Mouse (Mus musculus) Muller cell, postnatal 12 days (primary cell): Measurements from ENCODE around the gene Prkcb.
"Not testable (repeated sequence)": the region's sequence is repeated elsewhere in the genome, so short reads cannot be mapped to it uniquely, and the experiment has no call there.

Source experiments
- DNase-seq: peaks from one replicate; pipeline ENCODE4 v3.0.0-alpha.2; 2015; ENCODE audit errors: inconsistent ontology term

Gene Prkcb

DNA sequence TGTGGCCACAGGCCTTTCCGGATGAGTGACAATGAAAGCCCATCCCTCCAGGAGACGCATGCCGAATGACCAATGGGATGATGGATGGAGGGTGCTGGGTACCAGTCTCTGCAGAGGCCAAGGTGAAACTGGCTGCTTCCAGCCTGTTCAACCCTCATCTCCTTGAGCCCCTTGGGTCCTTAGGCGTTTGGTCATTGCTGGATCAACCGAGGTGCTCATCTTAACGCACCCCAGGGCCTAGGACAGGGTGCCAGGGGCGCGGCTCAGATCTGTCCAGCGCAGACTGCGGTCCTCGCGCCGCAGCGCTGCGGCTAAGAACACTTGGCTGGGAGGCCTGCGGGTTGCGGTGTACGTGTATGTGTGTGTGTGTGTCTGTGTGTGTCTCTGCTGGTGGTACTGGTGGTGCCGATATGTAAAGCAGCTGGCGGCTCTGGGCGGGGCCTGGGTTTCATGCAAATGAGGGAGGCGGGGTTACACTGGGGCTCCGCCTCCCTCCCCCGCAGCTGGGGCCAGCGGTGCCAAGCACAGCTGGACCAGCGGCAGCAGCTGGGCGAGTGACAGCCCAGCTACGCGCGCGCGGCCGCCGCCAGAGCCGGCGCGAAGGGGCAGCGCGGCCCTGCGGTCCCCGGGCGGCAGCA, at the start of gene Prkcb:
Gene Prkcb, plus strand, starts transcription at position 147 of the 638 bp plus-strand sequence.
- DNase-seq: peak; percentile 43

DNA sequence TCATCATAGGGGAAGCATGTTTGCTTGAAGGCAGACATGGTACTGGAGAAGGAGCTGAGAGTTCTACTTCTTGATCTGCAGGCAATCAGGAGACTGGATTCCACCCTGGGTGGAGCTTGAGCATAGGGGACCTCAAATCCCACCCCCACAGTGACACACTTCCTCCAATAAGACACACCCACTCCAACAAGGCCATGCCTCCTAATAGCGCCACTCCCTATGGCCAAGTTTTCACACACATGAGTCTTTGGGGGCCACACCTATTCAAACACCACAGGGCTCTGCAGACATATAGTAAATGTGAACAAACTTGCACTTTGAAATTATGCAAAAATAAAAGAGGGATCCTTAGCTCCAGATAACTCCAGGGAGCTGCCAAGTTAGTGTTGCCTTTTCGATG, 49.6 kb upstream of the Prkcb start:
- no peak for DNase-seq

DNA sequence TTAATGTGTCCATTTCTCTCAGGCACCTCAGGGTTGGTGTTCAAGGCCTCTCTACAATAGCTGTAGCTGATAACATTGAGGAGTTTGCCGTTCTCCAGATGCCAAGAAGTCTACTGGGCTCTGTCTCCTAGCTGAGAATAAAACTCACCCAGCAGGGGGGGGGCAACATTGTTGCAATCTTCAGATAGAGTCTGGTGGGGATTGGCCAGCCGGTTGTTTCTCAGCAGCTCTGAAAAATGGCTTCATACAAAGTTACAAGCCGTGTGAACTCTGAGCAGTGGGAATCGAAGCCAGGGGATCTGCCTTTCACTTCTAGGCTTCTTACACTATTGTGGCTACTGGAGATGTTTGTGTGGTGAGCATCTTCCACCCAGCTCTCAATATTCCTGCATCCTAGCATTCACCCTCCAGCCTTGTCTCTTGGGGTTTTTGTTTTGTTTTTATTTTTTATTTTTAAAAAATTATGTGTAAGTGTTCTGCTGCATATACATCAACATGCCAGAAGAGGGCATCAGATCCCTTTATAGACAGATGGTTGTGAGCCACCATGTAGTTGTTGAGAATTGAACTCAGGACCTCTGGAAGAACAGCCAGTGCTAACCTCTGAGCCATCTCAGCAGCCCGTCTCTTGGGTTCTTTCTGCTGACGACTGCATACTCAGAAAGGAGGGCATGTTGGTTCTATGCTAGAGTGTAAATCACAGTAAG, 48.0 kb upstream of the Prkcb start:
- DNase-seq: no peak

DNA sequence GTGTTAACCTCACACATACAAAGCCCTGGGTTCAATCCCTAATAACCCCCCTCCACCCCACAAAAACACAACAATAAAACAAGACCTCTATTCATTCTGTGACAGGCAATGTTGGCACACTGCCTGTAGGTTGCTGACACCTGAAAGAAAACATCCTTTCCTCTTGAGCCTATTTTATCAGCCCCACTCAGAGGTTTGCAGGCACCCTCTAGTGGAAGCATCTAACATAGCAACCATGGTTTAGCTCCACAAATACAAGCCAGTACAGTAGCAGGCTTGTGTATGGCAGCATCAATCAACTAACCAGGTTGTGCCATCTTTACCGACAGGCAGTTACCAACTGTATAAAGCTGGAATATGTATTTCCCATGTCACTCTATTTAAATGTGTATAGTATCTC, 46.3 kb upstream of the Prkcb start:
- peak; percentile 12 for DNase-seq

DNA sequence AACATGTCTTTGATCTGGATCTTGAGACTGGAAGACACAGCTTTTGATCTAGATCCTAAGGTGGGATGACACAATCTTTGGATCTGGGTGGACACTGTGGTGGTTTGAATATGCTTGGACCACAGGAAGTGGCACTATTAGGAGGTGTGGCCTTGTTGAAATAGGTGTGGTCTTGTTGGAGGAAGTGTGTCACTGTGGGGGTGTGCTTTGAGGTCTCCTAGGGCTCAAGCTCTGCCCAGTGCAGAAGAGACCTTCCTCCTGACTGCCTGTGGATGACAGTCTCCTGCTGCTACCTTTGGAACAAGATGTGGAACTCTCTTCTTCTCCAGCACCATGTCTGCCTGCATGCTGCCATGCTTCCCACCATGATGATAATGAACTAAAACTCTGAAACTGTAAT, 45.8 kb upstream of the Prkcb start:
- not testable (repeated sequence) for DNase-seq

DNA sequence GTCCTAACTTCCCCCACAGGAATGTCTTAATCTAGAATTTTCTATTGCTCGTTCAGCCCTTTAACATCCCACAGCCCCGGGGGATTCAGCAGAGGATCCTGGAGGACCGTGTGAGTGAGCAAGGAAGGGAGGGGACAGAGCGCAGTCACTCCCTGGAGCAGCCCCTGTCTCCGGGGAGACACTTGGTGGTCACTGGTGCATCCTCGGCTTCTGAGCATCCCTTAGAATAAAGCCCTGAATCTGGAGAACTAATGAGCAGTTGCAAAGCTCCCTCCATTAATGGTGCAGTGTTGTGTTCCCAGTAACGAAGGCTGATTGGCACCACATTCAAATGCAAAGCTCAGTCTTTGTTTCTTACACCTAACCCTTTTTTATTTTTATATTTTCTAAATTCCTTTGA, 44.4 kb upstream of the Prkcb start:
- no peak for DNase-seq

DNA sequence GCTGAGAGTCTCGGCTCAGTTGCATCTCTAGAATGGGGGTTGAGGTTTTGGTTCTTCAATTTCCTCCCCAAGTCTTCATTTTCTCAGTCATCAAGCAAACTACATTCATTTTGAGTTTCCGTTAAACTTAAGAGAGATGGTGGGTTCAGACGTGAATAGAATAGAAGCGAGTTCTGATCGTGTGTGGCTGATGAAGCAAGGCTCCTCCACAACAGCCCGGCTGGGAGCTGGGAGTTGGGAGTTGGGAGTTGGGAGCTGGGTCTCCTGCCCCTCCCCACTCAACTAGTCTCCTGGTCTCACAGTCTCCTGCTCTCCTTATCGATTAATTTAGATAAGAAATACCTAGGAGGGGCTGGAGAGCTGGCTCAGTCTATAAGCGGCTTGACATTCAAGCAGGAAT, 44.0 kb upstream of the Prkcb start:
- no peak for DNase-seq

DNA sequence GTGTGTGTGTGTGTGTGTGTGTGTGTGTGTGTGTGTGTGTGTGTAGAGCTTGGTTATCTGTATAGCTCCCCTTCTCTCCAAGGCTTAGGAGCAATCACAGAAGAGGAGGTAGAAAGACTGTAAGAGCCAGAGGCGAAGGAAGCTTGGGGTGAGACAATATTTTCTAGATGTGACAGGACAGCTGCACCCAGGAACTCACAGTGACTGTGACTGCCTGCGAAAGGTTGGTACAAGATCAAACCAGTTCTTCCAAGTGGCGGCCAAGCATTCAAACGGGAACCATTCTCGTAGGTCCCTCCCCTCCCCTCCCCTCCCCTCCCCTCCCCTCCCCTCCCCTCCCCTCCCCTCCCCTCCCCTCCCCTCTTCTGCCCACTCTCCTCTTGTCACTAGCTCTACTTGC, 42.6 kb upstream of the Prkcb start:
- DNase-seq: no peak

DNA sequence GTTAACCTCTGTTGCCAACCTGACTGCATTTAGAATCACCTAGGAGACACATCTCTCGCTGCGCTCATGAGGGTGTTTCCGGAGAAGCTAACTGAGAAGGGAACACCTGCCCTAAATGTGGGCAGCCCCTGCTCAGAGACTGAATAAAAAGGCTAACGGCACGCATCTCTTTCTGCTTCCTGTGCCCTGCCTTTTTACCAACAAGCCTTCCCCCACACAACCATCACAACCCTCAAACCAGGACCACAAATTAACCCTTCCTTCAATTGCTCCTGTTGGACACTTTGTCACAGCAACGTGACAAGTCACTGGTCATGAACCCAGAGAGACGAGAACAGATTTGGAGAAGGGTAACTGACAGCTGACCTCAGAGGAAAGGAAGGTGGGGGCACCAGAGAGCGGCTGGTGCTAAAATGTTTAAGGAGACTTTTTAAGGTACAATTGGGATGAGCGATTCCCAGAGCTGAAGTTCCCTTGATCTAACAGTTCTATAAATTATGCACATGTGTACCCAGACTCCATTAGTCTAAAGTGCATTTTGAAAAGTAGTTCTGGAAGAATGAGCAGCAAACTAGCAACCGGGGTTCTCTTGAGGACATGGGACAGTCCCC, 41.2 kb upstream of the Prkcb start:
- no peak for DNase-seq

DNA sequence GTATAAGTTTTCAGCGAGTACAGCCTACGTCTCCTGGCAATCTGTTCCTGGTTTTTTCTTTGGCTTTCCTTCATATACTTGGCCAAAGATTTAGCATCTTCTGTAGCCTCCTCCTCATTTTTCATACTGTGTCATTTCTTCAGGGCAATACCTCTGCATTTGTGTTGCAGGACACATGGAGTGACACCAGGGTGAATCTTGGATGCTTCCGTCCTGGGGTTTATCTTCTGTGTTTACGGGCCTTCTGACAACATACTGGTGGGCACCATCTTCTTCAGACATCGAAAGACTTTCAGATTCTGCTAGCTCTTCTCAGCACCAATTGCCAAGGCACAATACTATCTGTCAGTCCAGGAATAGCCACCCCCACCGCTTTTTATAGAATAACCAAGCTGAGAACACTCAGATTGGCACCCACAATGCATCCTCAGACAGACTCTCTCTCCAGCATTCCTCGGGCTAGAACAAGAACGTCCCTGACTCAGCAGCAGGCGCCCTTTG, 39.2 kb upstream of the Prkcb start:
- DNase-seq: no peak

DNA sequence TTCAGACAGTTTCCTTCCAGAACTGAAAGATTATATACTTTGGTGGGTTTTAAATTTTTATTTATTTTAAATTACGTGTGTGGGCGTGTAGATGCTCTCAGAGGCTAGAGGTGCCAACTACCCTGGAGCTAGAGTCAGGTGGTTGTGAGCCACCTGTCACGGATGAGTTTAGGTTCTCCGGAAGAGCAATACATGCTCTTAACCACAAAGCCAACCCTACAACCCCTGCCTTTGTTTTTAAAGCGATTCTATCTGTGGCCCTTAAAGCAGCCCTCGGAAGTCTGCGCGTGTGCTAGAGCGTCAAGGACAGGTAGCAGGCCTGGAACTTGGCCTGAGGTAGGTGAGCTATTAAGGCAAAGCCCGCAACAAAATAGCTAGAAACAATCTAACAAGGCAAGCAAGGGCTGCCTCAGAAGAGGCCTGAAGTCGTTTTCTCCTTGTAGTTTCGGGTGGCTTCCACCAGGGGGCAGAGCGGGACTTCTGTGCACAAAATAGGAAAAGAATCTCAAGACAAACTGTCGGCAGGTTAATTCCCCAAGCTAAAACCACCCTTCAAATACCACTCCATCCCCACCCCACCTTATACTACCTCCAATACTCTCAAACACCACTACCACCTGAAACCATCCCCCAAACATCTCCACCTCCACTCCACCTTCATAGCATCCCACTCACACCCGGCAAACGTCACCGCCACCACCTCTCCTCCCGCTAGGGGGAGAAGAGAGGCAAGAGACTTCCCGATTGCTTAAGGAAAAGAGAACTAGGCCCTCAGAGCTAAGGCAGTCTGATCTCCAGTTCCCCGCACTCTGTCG, 37.1 kb upstream of the Prkcb start:
- DNase-seq: peak; percentile 82

DNA sequence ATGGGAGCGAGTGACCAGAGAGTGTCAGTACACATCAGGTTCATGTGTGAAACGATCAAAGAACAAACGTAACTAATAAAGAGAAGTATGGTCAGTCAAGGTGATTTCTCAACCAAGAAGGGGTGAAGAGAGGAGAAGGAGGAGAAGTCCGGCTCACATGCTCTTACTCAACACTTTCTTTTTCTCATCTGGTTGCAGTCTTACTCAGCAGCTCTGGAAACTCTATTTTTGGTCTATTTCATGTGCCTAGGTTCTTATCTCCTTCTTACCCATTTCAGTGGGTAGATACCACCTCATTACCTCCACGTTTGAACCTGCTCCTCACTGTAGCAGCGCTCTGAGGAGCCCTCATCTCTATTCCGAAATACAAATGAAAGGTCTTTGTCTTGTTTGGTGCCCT, 31.8 kb upstream of the Prkcb start:
- no peak for DNase-seq

DNA sequence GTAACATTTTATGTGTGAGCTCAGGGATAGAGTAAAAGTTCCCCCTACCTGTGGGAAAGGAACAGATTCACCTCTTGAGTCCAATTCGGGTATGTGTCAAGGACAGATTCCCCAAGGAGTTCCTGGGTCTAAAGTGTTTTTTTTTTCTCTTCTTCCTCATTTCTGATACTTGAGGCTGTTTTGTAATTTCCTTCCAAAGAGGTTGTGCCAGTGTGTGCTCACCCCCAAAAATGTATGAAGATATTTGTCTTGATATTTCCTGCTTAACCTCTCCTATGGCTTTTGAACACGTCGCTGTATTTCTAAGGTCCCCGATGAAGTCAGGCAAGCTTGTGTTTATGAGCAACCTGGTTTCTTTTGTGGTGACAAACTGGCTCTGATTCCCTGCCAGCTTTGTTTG, 30.0 kb upstream of the Prkcb start:
- DNase-seq: no peak

DNA sequence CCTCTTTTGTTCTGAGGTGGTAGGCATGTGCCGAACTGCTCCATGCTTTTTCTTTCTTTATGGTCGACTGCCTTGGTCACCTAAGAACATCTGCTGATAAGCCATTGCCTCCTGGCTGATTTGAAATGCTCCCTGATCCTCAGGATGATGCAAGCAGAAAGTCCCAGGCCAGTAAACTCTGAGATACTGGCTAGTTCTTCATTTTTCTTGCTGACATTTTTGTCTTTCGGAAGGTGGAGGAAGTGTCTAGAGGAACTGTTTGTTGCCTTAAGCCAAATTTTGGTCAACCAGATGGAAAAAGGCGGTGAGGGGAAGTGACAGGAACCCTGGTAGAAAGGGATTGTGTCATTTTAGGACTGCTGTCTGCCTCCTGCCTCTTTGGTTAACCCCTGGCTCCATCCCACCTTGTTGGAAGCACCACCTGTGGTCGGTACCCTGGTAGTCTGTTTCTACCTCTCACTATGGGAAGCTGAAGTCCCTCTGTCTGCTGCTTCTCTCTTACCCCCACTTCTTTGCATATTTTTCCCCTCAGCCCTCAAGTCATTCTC, 28.4 kb upstream of the Prkcb start:
- DNase-seq: no peak

DNA sequence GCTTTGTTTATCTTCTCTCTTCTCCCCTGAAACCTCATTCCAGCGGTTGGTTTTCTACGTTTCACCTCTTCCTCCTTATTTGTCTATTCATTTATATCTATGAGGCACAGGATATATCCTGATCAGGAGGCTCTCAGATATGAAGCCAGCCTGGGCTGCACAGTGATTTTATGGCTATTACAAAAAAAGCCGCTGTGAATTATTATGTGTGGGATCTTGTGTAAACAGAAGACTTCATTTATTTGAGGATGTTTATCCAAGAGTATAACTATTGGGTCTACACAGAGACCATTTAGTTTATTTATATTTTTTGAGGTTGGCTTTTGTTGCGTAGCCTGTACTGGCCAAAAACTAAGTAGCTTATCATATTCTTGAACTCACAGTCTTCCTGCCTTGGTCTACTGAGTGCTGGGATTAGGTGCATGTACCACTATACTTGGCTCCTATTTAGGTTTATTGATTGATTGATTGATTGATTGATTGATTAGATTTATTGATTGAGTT, 19.5 kb upstream of the Prkcb start:
- DNase-seq: no peak

DNA sequence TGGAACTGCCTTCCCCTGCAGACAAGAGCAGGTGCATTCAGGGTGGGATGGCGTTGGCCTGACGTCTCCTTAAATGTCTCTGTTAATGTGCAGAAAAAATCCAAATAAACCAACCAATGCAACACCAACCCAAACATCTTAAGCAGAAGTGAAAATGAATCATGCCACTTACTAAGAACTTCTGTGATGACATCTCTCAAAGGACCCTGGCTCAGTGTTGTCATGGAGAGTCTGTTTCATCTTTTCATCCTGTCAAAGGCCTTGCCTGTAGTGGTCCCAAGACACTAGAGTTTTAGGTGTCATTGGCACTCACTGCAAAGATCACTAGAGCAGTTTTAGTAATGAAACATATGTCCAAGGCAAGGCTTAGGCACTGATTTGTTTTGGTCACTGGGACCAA, 16.2 kb upstream of the Prkcb start:
- DNase-seq: no peak

DNA sequence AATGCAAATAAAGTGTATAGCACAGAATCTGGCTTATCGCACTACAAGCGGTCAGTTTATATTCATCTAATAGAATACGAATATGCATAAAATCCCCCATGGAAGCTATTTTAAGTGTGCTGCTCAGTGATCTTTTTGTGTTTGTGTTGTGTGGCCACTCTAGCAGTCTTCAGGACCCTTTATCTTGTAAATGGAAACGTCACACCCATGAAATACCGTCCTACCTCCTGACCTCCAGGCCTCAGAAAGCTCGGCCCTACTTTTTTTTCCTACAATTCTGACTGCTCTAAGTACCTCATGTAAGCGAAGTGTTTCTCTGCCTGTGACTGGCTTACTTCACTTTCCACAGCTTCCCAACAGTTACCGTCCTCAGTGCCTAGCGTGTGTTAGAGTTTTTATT, 9.0 kb upstream of the Prkcb start:
- DNase-seq: no peak

DNA sequence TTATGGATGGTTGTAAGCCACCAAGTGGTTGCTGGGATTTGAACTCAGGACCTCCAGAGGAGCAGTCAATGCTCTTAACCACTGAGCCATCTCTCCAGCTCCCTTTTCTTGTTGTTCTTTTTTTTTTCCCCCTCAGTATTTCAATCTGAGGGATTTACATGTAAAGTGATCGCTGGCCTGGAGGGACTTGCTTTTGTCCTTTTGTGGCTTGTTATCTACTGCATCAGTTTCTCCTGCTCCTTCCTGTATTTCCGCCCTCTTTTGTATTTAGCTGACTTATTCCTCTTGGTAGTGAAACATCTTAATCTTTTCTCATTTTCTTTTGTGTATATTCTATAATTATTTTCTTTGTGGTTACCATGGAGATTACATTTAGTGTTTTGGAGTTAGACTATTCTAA, 8.2 kb upstream of the Prkcb start:
- no peak for DNase-seq

DNA sequence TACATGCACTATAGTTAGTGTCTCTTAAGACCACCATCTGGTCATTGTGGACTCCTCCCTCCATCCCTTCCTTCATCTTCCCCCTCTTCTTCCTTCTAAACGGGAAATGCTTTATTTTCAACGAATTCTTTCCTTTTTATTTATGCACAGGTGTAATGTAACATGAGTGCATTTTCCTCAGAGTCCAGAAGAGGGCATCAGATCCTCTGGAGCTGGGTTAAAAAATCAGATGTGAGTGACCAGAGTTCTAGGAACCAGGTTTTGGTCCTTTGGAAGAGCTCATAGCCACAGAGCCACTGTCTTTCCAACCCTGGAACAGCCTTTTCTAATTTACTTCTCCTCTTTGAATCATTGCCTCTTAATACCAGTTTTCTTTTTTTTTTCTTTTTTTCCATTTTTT, 6.0 kb upstream of the Prkcb start:
- no peak for DNase-seq

DNA sequence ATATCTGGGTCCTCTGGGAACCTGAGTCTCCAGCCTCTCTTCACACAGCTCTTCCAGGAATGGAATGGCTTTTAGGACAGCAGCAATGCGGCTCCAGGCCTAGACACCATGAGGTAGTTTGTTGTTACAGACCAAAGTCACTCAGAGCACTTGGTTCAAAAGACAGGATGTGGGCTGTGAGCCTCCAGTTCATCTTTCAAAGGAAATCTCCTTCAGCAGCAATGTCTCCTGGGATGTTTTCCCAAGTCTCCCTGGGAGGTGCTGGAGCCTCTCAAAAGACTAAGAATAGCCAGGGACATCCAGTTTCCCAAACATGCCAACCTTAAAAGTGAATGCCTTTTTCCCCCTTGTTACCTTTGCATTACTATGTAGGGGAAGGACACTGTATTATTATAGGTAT, 1.3 kb upstream of the Prkcb start:
- no peak for DNase-seq

DNA sequence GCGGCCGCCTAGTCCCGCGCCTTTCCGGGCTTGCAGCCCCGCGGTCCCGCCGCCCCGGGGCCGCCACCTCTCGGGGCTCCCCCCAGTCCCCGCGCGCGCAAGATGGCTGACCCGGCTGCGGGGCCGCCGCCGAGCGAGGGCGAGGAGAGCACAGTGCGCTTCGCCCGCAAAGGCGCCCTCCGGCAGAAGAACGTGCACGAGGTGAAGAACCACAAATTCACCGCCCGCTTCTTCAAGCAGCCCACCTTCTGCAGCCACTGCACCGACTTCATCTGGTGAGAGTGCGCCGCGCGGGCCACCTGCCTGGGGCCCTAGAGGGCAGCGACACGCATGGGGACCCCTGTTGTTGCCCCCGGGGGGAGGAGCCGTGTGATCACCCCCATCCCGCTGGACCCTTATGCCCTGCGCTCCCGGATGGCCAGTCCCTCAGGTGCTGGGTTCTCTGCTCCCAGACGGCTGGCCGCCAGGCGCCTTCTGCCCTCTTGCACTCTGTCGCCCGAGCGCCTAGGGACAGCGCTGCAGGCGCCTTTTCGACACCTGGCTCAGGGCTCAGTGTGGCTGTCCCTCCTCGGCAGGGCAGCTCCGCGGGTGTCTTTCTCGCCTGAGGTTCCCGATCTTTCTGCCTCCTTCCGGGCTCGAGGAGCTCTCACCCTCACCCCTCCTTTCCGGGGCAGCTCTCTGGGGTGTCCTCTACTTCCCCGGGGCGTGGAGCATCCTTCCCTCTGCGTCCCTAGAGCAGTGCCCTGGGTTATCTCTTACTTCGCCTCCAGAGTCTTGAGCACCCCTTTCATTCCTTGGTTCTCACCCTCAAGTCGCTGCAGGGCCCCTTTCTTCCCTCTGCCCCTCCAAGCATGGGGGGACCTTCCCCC, 926 bp downstream of the Prkcb start:
- DNase-seq: no peak
